Mouse (Mus musculus) stomach, embryonic 16.5 days (tissue): ENCODE results near the gene Clec1a. TPM values are rescaled to one million over a fixed set of nuclear protein-coding genes. Genes with fewer than 3 reads are reported as not detected.

Source experiments
- ATAC-seq: fragments of 200-750 bp; cut with Nextera tagmentation; 2 replicates; pipeline ENCODE4 v1.8.0; 2017; ENCODE audit warnings: moderate number of reproducible peaks, moderate TSS enrichment; ENCODE audit not compliant: insufficient read depth, low FRiP score
- H3K27ac ChIP-seq: fragments of 300-500 bp; sonication (generic); 2 replicates; pipeline ENCODE4 v1.5.1; 2014; ENCODE audit warnings: low read length
- H3K27me3 ChIP-seq: fragments of 300-500 bp; sonication (generic); 2 replicates; pipeline ENCODE4 v1.6.1; 2014; ENCODE audit warnings: low read length, control low read depth, mixed read lengths; ENCODE audit not compliant: control insufficient read depth, insufficient read depth
- H3K36me3 ChIP-seq: fragments of 300-500 bp; sonication (generic); 2 replicates; pipeline ENCODE4 v1.6.1; 2014; ENCODE audit warnings: low read length; ENCODE audit not compliant: control insufficient read depth, insufficient read depth
- H3K4me1 ChIP-seq: fragments of 300-500 bp; sonication (generic); 2 replicates; pipeline ENCODE4 v1.6.1; 2014; ENCODE audit warnings: low read length, control low read depth, mixed read lengths; ENCODE audit not compliant: control insufficient read depth, insufficient read depth
- H3K4me2 ChIP-seq: fragments of 300-500 bp; sonication (generic); 2 replicates; pipeline ENCODE4 v1.6.1; 2014; ENCODE audit warnings: low read depth, low read length, mixed read lengths
- H3K4me3 ChIP-seq: fragments of 300-500 bp; sonication (generic); replicated peaks from 2 replicates; pipeline ENCODE4 v1.5.1; 2014; ENCODE audit warnings: mild to moderate bottlenecking, low read length
- H3K9ac ChIP-seq: fragments of 300-500 bp; sonication (generic); 2 replicates; pipeline ENCODE4 v1.6.1; 2014; ENCODE audit warnings: low read length
- H3K9me3 ChIP-seq: fragments of 300-500 bp; sonication (generic); replicated peaks from 2 replicates; pipeline ENCODE4 v1.6.1; 2016; ENCODE audit warnings: low read length, control low read depth; ENCODE audit not compliant: control insufficient read depth
- WGBS: fragments of 180-500 bp; shearing (Covaris S2); extraction: QIAGEN DNeasy Blood & Tissue Kit; methylation state at CpG from one replicate; pipeline ENCODE4 v1.1.7; 2014; 5-methylcytosine and 5-hydroxymethylcytosine counted together
- polyA plus RNA-seq: library from polyadenylated mRNA; unstranded; fragments of >200 nt; fragmentation: Nextera tagmentation; extraction: Ambion mirVana; gene quantifications from 2 replicates; pipeline ENCODE4 v1.2.1, GENCODE M21; 2015

The Clec1a gene
- polyA plus RNA-seq, 1 experiment from 2014 or later, result 3.3 TPM

DNA sequence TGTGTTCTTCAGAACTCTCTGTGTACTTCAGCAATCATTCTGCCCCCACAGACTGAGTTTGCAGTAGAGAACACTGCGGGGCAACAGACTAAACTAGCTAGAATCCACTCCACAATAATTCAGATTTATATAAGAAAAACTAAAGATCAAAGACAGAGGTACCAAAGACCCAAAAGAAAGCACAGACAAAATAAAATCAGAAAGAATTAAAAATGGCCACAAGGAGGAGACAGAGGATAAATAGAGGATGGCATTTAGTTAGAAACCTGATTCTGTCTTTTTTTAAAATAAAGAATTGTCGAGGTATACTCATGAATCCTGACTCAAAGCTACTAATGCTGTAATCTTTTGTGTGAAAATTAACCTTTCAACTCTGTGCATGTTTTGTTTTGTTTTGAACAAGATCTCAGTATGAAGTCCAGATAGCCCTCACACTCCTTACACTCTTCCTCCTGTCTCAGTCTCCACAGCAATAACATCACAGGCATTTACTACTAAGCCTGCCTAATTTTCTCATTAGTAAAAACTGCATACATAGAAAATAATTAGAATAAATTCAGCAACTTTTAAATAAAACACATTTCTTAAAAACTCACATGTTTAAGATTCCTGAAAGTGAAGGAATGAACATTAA is 58.6 kb downstream of the Clec1a start:
- 15% methylated on average over 2 of the region's 2 CpGs for WGBS

DNA sequence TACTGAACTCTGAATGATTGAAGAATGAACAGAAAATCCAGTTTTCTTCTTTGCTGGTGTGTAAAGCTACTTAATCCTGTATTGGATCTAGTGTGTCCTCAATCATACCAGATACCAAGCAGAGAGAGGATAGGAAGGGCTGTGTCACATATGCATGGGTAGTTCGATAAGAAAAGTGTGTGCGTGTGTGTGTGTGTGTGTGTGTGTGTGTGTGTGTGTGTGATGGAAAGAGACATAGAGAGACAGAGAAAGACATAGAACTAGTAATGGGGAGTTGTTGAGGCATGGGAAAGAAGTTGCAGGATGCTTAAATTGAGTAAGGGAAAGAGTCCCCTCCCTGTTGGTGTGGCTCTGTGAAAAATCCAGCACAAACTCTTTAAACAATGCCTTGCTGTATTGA is 66.0 kb downstream of the Clec1a start, which contains the start of gene Clec12b:
TSS of gene Clec12b (minus strand) at position 101 of the 400 bp plus-strand sequence.
- no peaks in the 10 kb centered on the region for H3K36me3 ChIP-seq
- H3K9ac ChIP-seq, result no peak within 1 kb of the TSS
- 74% methylated on average over 2 of the region's 2 CpGs for WGBS
- ATAC-seq, result no peak
- H3K27me3 ChIP-seq, result no peaks in the 10 kb centered on the region
- H3K4me3 ChIP-seq, result no peak within 1 kb of the TSS
- H3K9me3 ChIP-seq, result no peaks in the 10 kb centered on the region
- no peak within 1 kb of the TSS for H3K4me2 ChIP-seq
- H3K4me1 ChIP-seq, result peaks cover 4% of the 10 kb centered on the region; the same call in 1 of the 2 replicates
- no peak within 1 kb of the TSS for H3K27ac ChIP-seq

More for the DNA sequence above, 58.6 kb downstream of the Clec1a start:
- H3K9me3 ChIP-seq, result no peaks in the 10 kb centered on the region
- ATAC-seq, result no peak
- no peak overlapping the region for H3K4me3 ChIP-seq
- H3K36me3 ChIP-seq, result no peaks in the 10 kb centered on the region
- no peak overlapping the region for H3K9ac ChIP-seq
- H3K4me1 ChIP-seq, result no peaks in the 10 kb centered on the region
- H3K27me3 ChIP-seq, result no peaks in the 10 kb centered on the region
- no peak overlapping the region for H3K27ac ChIP-seq
- no peak overlapping the region for H3K4me2 ChIP-seq

DNA sequence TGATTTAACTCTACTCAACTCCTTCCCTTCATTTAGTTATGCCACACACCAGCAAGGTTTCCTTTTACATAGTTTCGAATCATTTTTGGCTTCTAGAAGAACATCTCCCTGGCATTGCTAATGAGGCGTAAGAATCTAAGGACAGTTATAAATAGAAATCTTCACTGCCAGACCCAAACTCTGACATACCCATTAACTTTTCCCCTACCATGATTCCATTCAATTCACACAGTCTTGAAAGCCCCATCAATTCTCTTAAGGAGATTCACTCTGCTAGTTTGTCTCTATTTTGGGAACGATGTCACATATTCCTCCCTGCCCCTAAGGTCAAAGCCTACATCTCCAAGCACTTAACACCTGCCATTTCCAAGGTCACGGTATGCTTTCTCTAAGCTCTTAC is 66.8 kb downstream of the Clec1a start:
- Histone ChIP-seq H3K9ac (no peak overlapping the region), H3K4me3 (no peak overlapping the region), H3K9me3 (no peaks in the 10 kb centered on the region), H3K27ac (no peak overlapping the region), H3K27me3 (no peaks in the 10 kb centered on the region), H3K4me2 (no peak overlapping the region), H3K36me3 (no peaks in the 10 kb centered on the region), H3K4me1 (peaks cover 4% of the 10 kb centered on the region; the same call in 1 of the 2 replicates)
- no peak for ATAC-seq
- 80% methylated on average over 4 of the region's 4 CpGs for WGBS

DNA sequence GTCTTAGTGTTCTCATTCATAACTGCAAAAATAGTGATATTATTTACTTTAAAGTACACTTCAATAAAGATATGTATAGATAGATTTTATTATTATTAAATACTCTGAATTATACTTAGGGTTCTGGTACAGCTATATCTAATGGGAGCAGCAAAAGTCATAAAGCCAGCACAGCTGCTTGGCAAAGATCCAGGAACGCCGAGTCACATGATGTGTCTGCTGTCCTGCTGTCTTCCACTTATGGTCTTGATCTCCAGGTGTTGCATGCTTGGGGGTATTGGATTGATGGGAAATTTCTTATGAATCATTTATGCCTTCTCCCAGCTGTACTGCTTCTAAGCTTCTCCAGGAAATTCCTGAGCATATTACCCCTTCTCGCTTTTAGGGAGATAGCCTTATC is 68.3 kb downstream of the Clec1a start:
- no peak for ATAC-seq
- H3K27ac ChIP-seq, result no peak overlapping the region
- no peaks in the 10 kb centered on the region for H3K9me3 ChIP-seq
- no peak overlapping the region for H3K4me3 ChIP-seq
- WGBS, result 40% methylated on average over 3 of the region's 3 CpGs
- H3K4me2 ChIP-seq, result no peak overlapping the region
- H3K4me1 ChIP-seq, result peaks cover 4% of the 10 kb centered on the region; the same call in 1 of the 2 replicates
- H3K36me3 ChIP-seq, result no peaks in the 10 kb centered on the region
- H3K9ac ChIP-seq, result no peak overlapping the region
- no peaks in the 10 kb centered on the region for H3K27me3 ChIP-seq

DNA sequence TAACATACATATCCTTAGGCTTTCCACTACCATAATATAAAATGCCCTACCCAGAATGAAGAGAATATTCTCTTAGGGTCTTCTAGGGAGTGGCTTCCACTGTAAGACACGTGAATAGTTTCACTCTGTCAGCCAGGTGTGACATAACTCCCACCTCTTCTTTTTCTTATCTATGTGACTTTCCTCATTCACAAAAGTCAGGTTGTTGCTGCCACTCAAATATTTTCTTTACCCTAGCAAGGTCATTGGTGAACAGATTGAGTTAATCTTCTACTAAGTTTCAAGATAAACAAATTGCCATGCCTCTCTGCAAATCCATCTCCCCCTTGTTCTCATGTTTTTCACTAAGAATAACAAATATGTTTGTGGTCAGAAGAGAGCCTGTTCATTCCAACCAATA is 70.1 kb downstream of the Clec1a start:
- Histone ChIP-seq H3K27ac (no peak overlapping the region), H3K36me3 (no peaks in the 10 kb centered on the region), H3K4me2 (no peak overlapping the region), H3K27me3 (no peaks in the 10 kb centered on the region), H3K4me1 (peaks cover 4% of the 10 kb centered on the region; the same call in 1 of the 2 replicates), H3K9me3 (no peaks in the 10 kb centered on the region), H3K9ac (no peak overlapping the region), H3K4me3 (no peak overlapping the region)
- no peak for ATAC-seq
- 33% methylated on average over 1 of the region's 1 CpGs for WGBS

DNA sequence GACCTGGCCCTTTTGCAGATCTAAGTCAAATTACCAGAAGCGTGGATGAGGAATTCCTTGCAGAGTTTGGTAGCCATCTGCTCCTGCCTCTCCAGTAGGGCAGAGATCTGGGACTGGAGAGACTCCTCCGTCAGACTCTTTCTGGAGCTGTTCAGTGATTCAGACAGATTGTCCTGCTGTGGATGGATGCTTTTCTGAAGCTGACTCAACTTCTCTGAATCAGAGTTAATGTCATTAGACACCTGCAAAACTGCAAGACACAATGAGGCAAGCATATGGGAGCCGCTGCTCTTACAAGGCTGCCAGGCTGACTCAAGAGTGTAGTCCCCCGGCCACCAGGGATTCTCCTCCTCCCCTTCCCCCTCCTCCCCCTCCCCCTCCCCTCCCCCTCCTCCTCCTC is 71.3 kb downstream of the Clec1a start:
- no peaks in the 10 kb centered on the region for H3K9me3 ChIP-seq
- H3K27me3 ChIP-seq, result no peaks in the 10 kb centered on the region
- H3K4me2 ChIP-seq, result no peak overlapping the region
- H3K27ac ChIP-seq, result no peak overlapping the region
- 62% methylated on average over 4 of the region's 4 CpGs for WGBS
- no peak overlapping the region for H3K4me3 ChIP-seq
- H3K36me3 ChIP-seq, result no peaks in the 10 kb centered on the region
- ATAC-seq, result no peak
- H3K9ac ChIP-seq, result no peak overlapping the region
- no peaks in the 10 kb centered on the region for H3K4me1 ChIP-seq

DNA sequence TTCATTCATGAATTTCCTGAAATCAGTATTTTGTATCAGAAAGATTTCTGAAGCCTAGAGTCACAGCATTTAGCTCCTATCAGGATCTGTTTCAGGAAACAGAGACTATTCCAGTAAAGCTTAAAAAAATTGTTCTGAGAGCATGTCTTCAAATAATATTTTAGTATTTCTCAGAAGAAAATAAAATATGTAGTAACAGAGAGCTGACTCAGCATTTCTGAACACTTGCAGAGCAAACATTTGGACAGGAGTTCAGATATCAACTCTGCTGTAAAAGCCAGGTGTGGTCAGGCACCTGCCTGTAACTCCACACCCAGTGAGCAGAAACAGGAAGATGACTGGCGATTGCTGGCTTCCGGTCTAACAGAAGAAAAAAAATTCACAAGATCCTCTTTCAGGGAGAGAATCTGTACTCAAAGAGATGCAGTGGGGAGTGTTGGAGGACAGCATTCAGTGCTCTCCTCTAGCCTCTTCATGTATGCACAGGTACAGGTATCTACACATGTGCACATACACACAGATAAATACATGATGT is 76.8 kb downstream of the Clec1a start:
- Histone ChIP-seq H3K4me1 (no peaks in the 10 kb centered on the region), H3K27ac (no peak overlapping the region), H3K9me3 (no peaks in the 10 kb centered on the region), H3K4me2 (no peak overlapping the region), H3K27me3 (no peaks in the 10 kb centered on the region), H3K36me3 (no peaks in the 10 kb centered on the region), H3K9ac (no peak overlapping the region), H3K4me3 (no peak overlapping the region)
- ATAC-seq, result no peak
- 43% methylated on average over 2 of the region's 2 CpGs for WGBS

Other genes starting within 250 kb of the Clec1a start
- gene Cd69, start 176.6 kb downstream of the Clec1a start, polyA plus RNA-seq, result 0.20 and 0.48 TPM in 2 replicates
- not detected in 2 replicates for gene 4922502D21Rik, start 120.2 kb downstream of the Clec1a start, polyA plus RNA-seq
- gene Clec12a, start 109.3 kb downstream of the Clec1a start, polyA plus RNA-seq, result 1.2 and 2.0 TPM in 2 replicates
- not detected in 2 replicates for gene Clec12b, start 66.1 kb downstream of the Clec1a start, polyA plus RNA-seq
- 1.7 and 1.8 TPM in 2 replicates for gene Clec1b, start 54.7 kb downstream of the Clec1a start, polyA plus RNA-seq
- gene Clec9a, start 43.1 kb downstream of the Clec1a start, polyA plus RNA-seq, result 0.34 and 0.43 TPM in 2 replicates
- 0.07 and 0.15 TPM in 2 replicates for gene Olr1, start 55.2 kb upstream of the Clec1a start, polyA plus RNA-seq
- gene Tmem52b, start 60.6 kb upstream of the Clec1a start, polyA plus RNA-seq, result not detected in 2 replicates
- 42.8 and 44.6 TPM in 2 replicates for gene Gabarapl1, start 81.2 kb upstream of the Clec1a start, polyA plus RNA-seq
- gene Klre1, start 125.9 kb upstream of the Clec1a start, polyA plus RNA-seq, result not detected in 2 replicates
- 0.76 and 1.1 TPM in 2 replicates for gene Klrd1, start 139.8 kb upstream of the Clec1a start, polyA plus RNA-seq
- gene Klrk1, start 171.9 kb upstream of the Clec1a start, polyA plus RNA-seq, result 0.14 and 0.45 TPM in 2 replicates
- not detected in 2 replicates for gene Klrc3, start 191.3 kb upstream of the Clec1a start, polyA plus RNA-seq
- gene Klrc2, start 208.7 kb upstream of the Clec1a start, polyA plus RNA-seq, result not detected in 2 replicates
- gene Klrc1, start 227.0 kb upstream of the Clec1a start, polyA plus RNA-seq, result 0.10 and 0.15 TPM in 2 replicates